Mouse (Mus musculus): Measurements from ENCODE around the gene Gtf2h2.

- peak; percentile 92 for TF ChIP-seq CTCF (IDR thresholded peaks at IDR 0.05; ENCODE audit: extremely low read depth, insufficient read depth, insufficient read length, insufficient replicate concordance)
- 0 out of 2 replicates have a peak, but pooled peaks have one; percentile 8 for TF ChIP-seq POLR2A (IDR thresholded peaks at IDR 0.05; ENCODE audit: low read depth, low read length)
These were observed at the start of gene Gtf2h2 for GRCm38 (mm10) chr13:100492061-100492787.

All from spleen, adult 2 months (tissue).